Mouse (Mus musculus): ENCODE results near the gene Slc1a2. TPM values are rescaled to one million over a fixed set of nuclear protein-coding genes. Genes with fewer than 3 reads are reported as not detected.

The Slc1a2 gene
- total and polyA plus RNA-seq, 3 experiments: 0.08 TPM; not detected in 2

GRCm38 (mm10) chr2:102700695-102701094 lies 42.2 kb downstream of the Slc1a2 start:
- no peaks in the 10 kb centered on the region for H3K4me1 ChIP-seq (ENCODE audit: control insufficient read depth in 1 of 2, insufficient read depth in 2 of 2, low read length in 2 of 2)
- no peak overlapping the region for H3K4me3 ChIP-seq (ENCODE audit: control insufficient read depth in 1 of 2, insufficient read depth in 1 of 2, low read depth in 2 of 2, low read length in 2 of 2)
- no peaks in the 10 kb centered on the region for H3K36me3 ChIP-seq (ENCODE audit: control insufficient read depth in 1 of 2, insufficient read depth in 2 of 2, low read length in 2 of 2)
- H3K9me3 ChIP-seq (replicated peaks; ENCODE audit: insufficient read depth, low read length): no peaks in the 10 kb centered on the region
- TF ChIP-seq POLR2AphosphoS5 (IDR thresholded peaks at IDR 0.05; ENCODE audit: borderline replicate concordance, low read depth, low read length) (no peak), CHD1 (IDR thresholded peaks at IDR 0.05; ENCODE audit: low read depth, low read length) (no peak), ZKSCAN1 (IDR thresholded peaks at IDR 0.05; ENCODE audit: low read depth, low read length) (no peak), JUND (IDR thresholded peaks at IDR 0.05; ENCODE audit: low read depth, low read length) (no peak), USF2 (IDR thresholded peaks at IDR 0.05; ENCODE audit: borderline replicate concordance in 1 of 2, insufficient read depth in 1 of 2, low read depth in 1 of 2, low read length in 2 of 2) (no peak)
- DNase-seq (ENCODE audit: low read depth, low spot score): no peak
- no peak overlapping the region for H3K9ac ChIP-seq (ENCODE audit: control insufficient read depth, low read depth, low read length, poor library complexity, severe bottlenecking)
- H3K27me3 ChIP-seq (ENCODE audit: control insufficient read depth in 1 of 2, insufficient read depth in 2 of 2, low read length in 2 of 2): peaks cover 9 to 10% of the 10 kb centered on the region in 2 experiments
- no peak overlapping the region for H3K27ac ChIP-seq (ENCODE audit: control insufficient read depth, low read depth, low read length)
- H3K79me2 ChIP-seq (ENCODE audit: control insufficient read depth, insufficient read depth, low read length, poor library complexity): no peaks in the 10 kb centered on the region

- TF ChIP-seq MEF2A (IDR thresholded peaks at IDR 0.05; ENCODE audit: extremely low read depth, insufficient replicate concordance, low read depth, low read length, poor library complexity, severe bottlenecking) (no peak), POLR2AphosphoS2 (IDR thresholded peaks at IDR 0.05; ENCODE audit: low read length) (no peak), MAZ (IDR thresholded peaks at IDR 0.05; ENCODE audit: low read depth, low read length) (no peak)
- H3K9ac ChIP-seq (ENCODE audit: control insufficient read depth, low read depth, low read length, poor library complexity, severe bottlenecking): no peak overlapping the region
- H3K4me1 ChIP-seq (ENCODE audit: control insufficient read depth in 1 of 2, insufficient read depth in 2 of 2, low read length in 2 of 2): no peaks in the 10 kb centered on the region
Measured at GRCm38 (mm10) chr2:102701382-102701781, 42.9 kb downstream of the Slc1a2 start.

GRCm38 (mm10) chr2:102703556-102703955 lies 45.1 kb downstream of the Slc1a2 start:
- TF ChIP-seq MEF2A (IDR thresholded peaks at IDR 0.05; ENCODE audit: extremely low read depth, insufficient replicate concordance, low read depth, low read length, poor library complexity, severe bottlenecking) (no peak), BHLHE40 (IDR thresholded peaks at IDR 0.05; ENCODE audit: borderline replicate concordance, low read depth, low read length) (no peak), MAFK (IDR thresholded peaks at IDR 0.05; ENCODE audit: borderline replicate concordance, low read depth, low read length) (no peak), MYC (IDR thresholded peaks at IDR 0.05; ENCODE audit: low read depth, low read length) (no peak), ELF1 (IDR thresholded peaks at IDR 0.05; ENCODE audit: low read depth, low read length) (no peak), ZNF384 (IDR thresholded peaks at IDR 0.05; ENCODE audit: low read depth, low read length) (no peak), TBP (IDR thresholded peaks at IDR 0.05; ENCODE audit: low read depth, low read length) (no peak), JUND (IDR thresholded peaks at IDR 0.05; ENCODE audit: low read depth, low read length) (no peak), E2F4 (IDR thresholded peaks at IDR 0.05; ENCODE audit: borderline replicate concordance, low read depth, low read length) (no peak), ZMIZ1 (IDR thresholded peaks at IDR 0.05; ENCODE audit: low read depth, low read length) (no peak), RAD21 (IDR thresholded peaks at IDR 0.05; ENCODE audit: low read depth, low read length) (no peak), MAZ (IDR thresholded peaks at IDR 0.05; ENCODE audit: low read depth, low read length) (no peak)
- no peak overlapping the region for H3K9ac ChIP-seq (ENCODE audit: control insufficient read depth, low read depth, low read length, poor library complexity, severe bottlenecking)
- no peaks in the 10 kb centered on the region for H3K4me1 ChIP-seq (ENCODE audit: control insufficient read depth in 1 of 2, insufficient read depth in 2 of 2, low read length in 2 of 2)
- DNase-seq (ENCODE audit: low read depth, low spot score): no peak
- peaks cover 2 to 3% of the 10 kb centered on the region in 2 experiments; a peak in 2 of 4 replicates for H3K27me3 ChIP-seq (ENCODE audit: control insufficient read depth in 1 of 2, insufficient read depth in 2 of 2, low read length in 2 of 2)
- no peak overlapping the region for H3K4me3 ChIP-seq (ENCODE audit: control insufficient read depth in 1 of 2, insufficient read depth in 1 of 2, low read depth in 2 of 2, low read length in 2 of 2)
- H3K79me2 ChIP-seq (ENCODE audit: control insufficient read depth, insufficient read depth, low read length, poor library complexity): no peaks in the 10 kb centered on the region
- no peaks in the 10 kb centered on the region for H3K36me3 ChIP-seq (ENCODE audit: control insufficient read depth in 1 of 2, insufficient read depth in 2 of 2, low read length in 2 of 2)
- H3K27ac ChIP-seq (ENCODE audit: control insufficient read depth, low read depth, low read length): no peak overlapping the region
- no peaks in the 10 kb centered on the region for H3K9me3 ChIP-seq (replicated peaks; ENCODE audit: insufficient read depth, low read length)

More at GRCm38 (mm10) chr2:102701382-102701781, 42.9 kb downstream of the Slc1a2 start:
- no peak for DNase-seq (ENCODE audit: low read depth, low spot score)
- Histone ChIP-seq H3K36me3 (ENCODE audit: control insufficient read depth in 1 of 2, insufficient read depth in 2 of 2, low read length in 2 of 2) (no peaks in the 10 kb centered on the region), H3K4me3 (ENCODE audit: control insufficient read depth in 1 of 2, insufficient read depth in 1 of 2, low read depth in 2 of 2, low read length in 2 of 2) (no peak overlapping the region), H3K9me3 (replicated peaks; ENCODE audit: insufficient read depth, low read length) (no peaks in the 10 kb centered on the region), H3K27me3 (ENCODE audit: control insufficient read depth in 1 of 2, insufficient read depth in 2 of 2, low read length in 2 of 2) (peaks cover 8 to 9% of the 10 kb centered on the region in 2 experiments), H3K27ac (ENCODE audit: control insufficient read depth, low read depth, low read length) (no peak overlapping the region), H3K79me2 (ENCODE audit: control insufficient read depth, insufficient read depth, low read length, poor library complexity) (no peaks in the 10 kb centered on the region)

Measured in MEL (cell line).